Mouse (Mus musculus) hindbrain, embryonic 15.5 days (tissue): ENCODE results near the gene Tmem202. TPM values are rescaled to one million over a fixed set of nuclear protein-coding genes. Genes with fewer than 3 reads are reported as not detected.

Experiments used
- ATAC-seq: fragments of 200-750 bp; cut with Nextera tagmentation; 2 replicates; pipeline ENCODE4 v1.8.0; 2017; ENCODE audit warnings: low read depth, moderate number of reproducible peaks, moderate TSS enrichment; ENCODE audit not compliant: low FRiP score
- H3K27ac ChIP-seq: fragments of 300-500 bp; sonication (generic); replicated peaks from 2 replicates; pipeline ENCODE4 v1.5.1; 2015; ENCODE audit warnings: mild to moderate bottlenecking, inconsistent platforms
- H3K27me3 ChIP-seq: fragments of 300-500 bp; sonication (generic); 2 replicates; pipeline ENCODE4 v1.6.1; 2015; ENCODE audit warnings: control low read depth, inconsistent platforms
- H3K36me3 ChIP-seq: fragments of 300-500 bp; sonication (generic); 2 replicates; pipeline ENCODE4 v1.6.1; 2015; ENCODE audit warnings: control low read depth, inconsistent platforms
- H3K4me1 ChIP-seq: fragments of 300-500 bp; sonication (generic); replicated peaks from 2 replicates; pipeline ENCODE4 v1.6.1; 2015; ENCODE audit warnings: control low read depth, inconsistent platforms
- H3K4me2 ChIP-seq: fragments of 300-500 bp; sonication (generic); 2 replicates; pipeline ENCODE4 v1.6.1; 2015; ENCODE audit warnings: moderate library complexity, mild to moderate bottlenecking, inconsistent platforms
- H3K4me3 ChIP-seq: fragments of 300-500 bp; sonication (generic); 2 replicates; pipeline ENCODE4 v1.5.1; 2015; ENCODE audit warnings: mild to moderate bottlenecking, inconsistent platforms
- H3K9ac ChIP-seq: fragments of 300-500 bp; sonication (generic); 2 replicates; pipeline ENCODE4 v1.6.1; 2015; ENCODE audit warnings: inconsistent platforms
- H3K9me3 ChIP-seq: fragments of 300-500 bp; sonication (generic); 2 replicates; pipeline ENCODE4 v1.6.1; 2016; ENCODE audit warnings: control low read depth, inconsistent platforms
- WGBS: fragments of 180-500 bp; shearing (Covaris S2); methylation state at CpG from one replicate; pipeline ENCODE4 v1.1.7; 2015; 5-methylcytosine and 5-hydroxymethylcytosine counted together
- polyA plus RNA-seq: library from polyadenylated mRNA; unstranded; fragments of >200 nt; fragmentation: Nextera tagmentation; extraction: Ambion mirVana; gene quantifications from 2 replicates; pipeline ENCODE4 v1.2.1, GENCODE M21; 2015

Tmem202 gene
- polyA plus RNA-seq, 1 experiment from 2014 or later, result 1.5 TPM

- peaks cover 12% of the 10 kb centered on the region; the same call in 1 of the 2 replicates for H3K36me3 ChIP-seq
- no peak overlapping the region for H3K27ac ChIP-seq
- H3K27me3 ChIP-seq, result no peaks in the 10 kb centered on the region
- 88% methylated on average over 5 of the region's 5 CpGs for WGBS
- H3K4me3 ChIP-seq, result no peak overlapping the region
- no peak overlapping the region for H3K9ac ChIP-seq
- no peaks in the 10 kb centered on the region for H3K4me1 ChIP-seq
- no peak overlapping the region for H3K4me2 ChIP-seq
- ATAC-seq, result no peak
- H3K9me3 ChIP-seq, result no peaks in the 10 kb centered on the region
These were observed 13.0 kb upstream of the Tmem202 start for GRCm38 (mm10) chr9:59552610-59553009.

GRCm38 (mm10) chr9:59551620-59552031 is 12.0 kb upstream of the Tmem202 start:
- WGBS, result 81% methylated on average over 3 of the region's 3 CpGs
- Histone ChIP-seq H3K4me3 (no peak overlapping the region), H3K9ac (no peak overlapping the region)

DNA sequence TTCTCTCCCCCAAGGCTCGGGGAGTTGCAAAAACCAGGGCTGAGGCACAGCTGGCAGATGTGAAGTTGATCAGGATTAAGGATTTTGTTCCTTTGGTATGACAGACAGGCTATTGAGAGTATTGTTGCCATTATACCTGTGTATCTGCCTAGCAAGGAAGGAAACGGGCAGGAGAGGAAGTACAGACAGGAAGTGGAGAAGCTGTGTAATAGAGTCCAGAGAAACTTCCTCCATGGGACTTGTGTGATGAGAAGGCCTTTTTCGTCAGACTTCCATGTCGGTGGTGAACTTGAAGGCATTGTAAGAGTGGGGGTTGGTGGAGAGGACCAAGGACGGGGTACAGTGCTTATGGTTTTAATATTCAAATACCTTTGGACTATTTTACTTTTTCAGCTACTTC is 11.4 kb upstream of the Tmem202 start:
- Histone ChIP-seq H3K9me3 (no peaks in the 10 kb centered on the region), H3K36me3 (no peaks in the 10 kb centered on the region), H3K4me1 (no peaks in the 10 kb centered on the region), H3K27me3 (no peaks in the 10 kb centered on the region), H3K9ac (no peak overlapping the region), H3K4me2 (no peak overlapping the region), H3K27ac (no peak overlapping the region), H3K4me3 (no peak overlapping the region)
- no peak for ATAC-seq
- WGBS, result 83% methylated on average over 5 of the region's 5 CpGs

More at GRCm38 (mm10) chr9:59551620-59552031, 12.0 kb upstream of the Tmem202 start:
- H3K4me1 ChIP-seq, result no peaks in the 10 kb centered on the region
- H3K27ac ChIP-seq, result no peak overlapping the region
- H3K36me3 ChIP-seq, result peaks cover 3% of the 10 kb centered on the region; the same call in 1 of the 2 replicates
- H3K9me3 ChIP-seq, result no peaks in the 10 kb centered on the region
- no peak for ATAC-seq
- H3K27me3 ChIP-seq, result no peaks in the 10 kb centered on the region
- H3K4me2 ChIP-seq, result no peak overlapping the region

GRCm38 (mm10) chr9:59550077-59550476 is 10.4 kb upstream of the Tmem202 start:
- no peak overlapping the region for H3K4me2 ChIP-seq
- H3K9ac ChIP-seq, result no peak overlapping the region
- H3K36me3 ChIP-seq, result no peaks in the 10 kb centered on the region
- no peaks in the 10 kb centered on the region for H3K4me1 ChIP-seq
- WGBS, result 79% methylated on average over 4 of the region's 4 CpGs
- H3K27me3 ChIP-seq, result no peaks in the 10 kb centered on the region
- no peaks in the 10 kb centered on the region for H3K9me3 ChIP-seq
- ATAC-seq, result no peak
- H3K27ac ChIP-seq, result no peak overlapping the region
- H3K4me3 ChIP-seq, result no peak overlapping the region

DNA sequence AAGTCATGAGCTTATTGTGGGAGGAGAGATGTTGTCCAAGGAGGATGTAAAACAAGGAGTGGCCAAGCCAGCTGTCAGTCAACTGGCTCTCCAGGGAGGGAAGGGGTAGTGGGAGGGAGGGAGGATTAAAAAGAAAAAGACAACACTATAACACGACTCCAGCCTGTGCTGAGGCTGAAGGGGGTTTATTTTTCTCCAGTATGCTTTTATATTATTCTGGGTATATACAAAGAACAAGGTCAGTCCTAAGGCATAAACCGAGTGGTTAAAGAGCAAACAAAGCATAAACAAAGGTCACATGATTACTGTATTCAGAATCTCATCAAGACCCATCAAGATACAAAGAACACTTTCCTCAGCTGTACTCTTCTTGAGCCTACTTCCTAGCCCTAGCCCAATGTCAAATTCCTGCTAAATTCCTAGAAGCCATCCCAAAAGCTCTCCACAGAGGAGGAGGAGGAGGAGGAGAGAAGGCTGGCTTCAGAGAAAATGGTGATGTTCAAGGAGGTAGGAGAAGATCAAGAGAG is 9.4 kb upstream of the Tmem202 start:
- ATAC-seq, result no peak
- H3K27ac ChIP-seq, result no peak overlapping the region
- H3K4me1 ChIP-seq, result no peaks in the 10 kb centered on the region
- no peaks in the 10 kb centered on the region for H3K9me3 ChIP-seq
- no peaks in the 10 kb centered on the region for H3K36me3 ChIP-seq
- no peak overlapping the region for H3K9ac ChIP-seq
- WGBS, result 62% methylated on average over 2 of the region's 2 CpGs
- H3K4me2 ChIP-seq, result no peak overlapping the region
- no peak overlapping the region for H3K4me3 ChIP-seq
- H3K27me3 ChIP-seq, result no peaks in the 10 kb centered on the region

DNA sequence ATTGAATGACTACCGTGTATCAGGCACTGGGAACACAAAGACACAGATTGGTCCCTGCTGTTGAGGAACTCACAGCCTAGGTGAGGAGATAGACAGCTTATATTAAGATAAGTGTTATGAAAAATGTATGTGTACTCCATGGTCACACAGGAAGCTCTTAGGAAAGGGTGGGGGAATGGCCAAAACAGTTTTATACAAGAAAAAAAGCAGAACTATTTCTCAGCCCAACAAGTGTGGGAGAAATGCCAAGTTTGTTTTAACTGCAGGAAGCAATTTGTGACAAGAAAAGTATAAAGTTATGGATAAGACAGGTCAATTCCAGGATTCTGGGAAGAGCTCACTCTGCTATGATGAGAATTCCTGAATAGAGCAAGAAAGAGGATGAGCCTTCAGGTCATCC is 8.2 kb upstream of the Tmem202 start:
- Histone ChIP-seq H3K36me3 (no peaks in the 10 kb centered on the region), H3K9me3 (no peaks in the 10 kb centered on the region), H3K27me3 (no peaks in the 10 kb centered on the region), H3K4me3 (no peak overlapping the region), H3K27ac (no peak overlapping the region), H3K9ac (no peak overlapping the region), H3K4me1 (no peaks in the 10 kb centered on the region), H3K4me2 (no peak overlapping the region)
- 88% methylated on average over 1 of the region's 1 CpGs for WGBS
- ATAC-seq, result no peak

DNA sequence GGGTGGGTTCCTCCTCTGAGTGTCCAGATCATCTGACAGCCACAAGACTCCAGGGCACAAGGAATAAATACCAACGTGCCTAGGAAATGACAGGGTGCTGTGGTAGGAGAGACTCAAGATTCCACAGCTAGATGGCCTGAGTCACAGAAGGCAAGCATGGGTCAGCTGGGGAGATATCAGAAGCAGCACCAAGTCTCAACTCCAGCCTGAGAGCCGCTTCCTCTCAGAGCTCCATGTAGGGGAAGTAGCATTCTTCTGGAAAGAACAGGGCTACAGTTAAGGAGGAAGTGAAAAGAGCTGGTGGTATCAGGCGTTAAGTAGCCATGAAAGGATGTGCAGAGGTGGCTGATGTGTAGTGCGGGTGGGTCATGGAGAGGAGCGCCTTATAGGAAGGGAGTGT is 5.1 kb upstream of the Tmem202 start:
- WGBS, result 90% methylated on average over 5 of the region's 5 CpGs
- no peak for ATAC-seq

GRCm38 (mm10) chr9:59542766-59543324 is 3.2 kb upstream of the Tmem202 start:
- ATAC-seq, result no peak
- Histone ChIP-seq H3K4me2 (no peak overlapping the region), H3K9ac (no peak overlapping the region), H3K27me3 (no peaks in the 10 kb centered on the region), H3K4me3 (no peak overlapping the region), H3K4me1 (peaks cover 27% of the 10 kb centered on the region), H3K27ac (no peak overlapping the region), H3K36me3 (no peaks in the 10 kb centered on the region), H3K9me3 (no peaks in the 10 kb centered on the region)

More for the DNA sequence above, 5.1 kb upstream of the Tmem202 start:
- Histone ChIP-seq H3K4me1 (peaks cover 23% of the 10 kb centered on the region), H3K36me3 (no peaks in the 10 kb centered on the region), H3K4me2 (no peak overlapping the region), H3K27ac (no peak overlapping the region), H3K9ac (no peak overlapping the region), H3K9me3 (no peaks in the 10 kb centered on the region), H3K4me3 (no peak overlapping the region), H3K27me3 (no peaks in the 10 kb centered on the region)

DNA sequence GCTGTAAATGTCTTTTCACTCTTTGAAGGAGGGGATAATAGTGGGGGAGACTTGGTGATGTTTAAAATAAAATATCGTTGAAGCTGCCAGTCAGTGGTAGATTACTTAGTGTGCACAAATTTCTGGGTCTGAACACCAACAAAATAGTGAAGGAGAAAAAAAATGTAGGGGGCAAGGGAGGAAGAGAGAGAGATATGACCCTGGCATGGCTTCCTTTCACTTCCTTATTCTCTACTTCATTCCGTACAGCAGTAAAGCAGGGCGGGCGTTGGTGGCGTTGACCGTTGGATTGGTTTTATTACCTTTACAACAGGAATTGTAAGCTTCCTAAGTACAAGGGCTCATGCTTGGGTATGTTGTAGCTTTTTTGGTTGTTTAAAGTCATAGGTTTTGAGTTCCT is 2.0 kb upstream of the Tmem202 start:
- no peak overlapping the region for H3K9ac ChIP-seq
- no peaks in the 10 kb centered on the region for H3K36me3 ChIP-seq
- no peak for ATAC-seq
- no peak overlapping the region for H3K4me3 ChIP-seq
- no peaks in the 10 kb centered on the region for H3K9me3 ChIP-seq
- peaks cover 27% of the 10 kb centered on the region for H3K4me1 ChIP-seq
- no peak overlapping the region for H3K27ac ChIP-seq
- 98% methylated on average over 6 of the region's 6 CpGs for WGBS
- H3K27me3 ChIP-seq, result no peaks in the 10 kb centered on the region
- H3K4me2 ChIP-seq, result no peak overlapping the region

DNA sequence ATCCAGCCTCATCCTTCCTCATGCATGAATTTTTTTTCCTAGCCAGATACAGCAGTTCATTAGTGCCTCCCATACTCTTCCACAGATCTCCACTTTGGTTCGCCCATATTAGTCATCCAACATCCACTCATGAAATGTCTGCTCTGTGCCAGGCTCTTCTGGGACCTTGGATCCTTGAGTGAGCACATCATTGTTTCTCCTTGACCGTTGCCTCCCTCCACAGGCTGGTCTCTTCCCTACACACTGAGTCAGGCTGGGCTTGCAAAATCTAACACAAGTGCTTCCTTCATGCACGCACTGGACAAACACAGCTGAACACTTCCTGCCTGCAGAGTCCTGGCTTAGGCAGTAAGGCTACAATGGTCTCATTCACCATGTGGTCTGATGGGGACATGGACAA is 2.0 kb downstream of the Tmem202 start:
- Histone ChIP-seq H3K4me1 (peaks cover 25% of the 10 kb centered on the region), H3K27ac (no peak overlapping the region), H3K4me3 (no peak overlapping the region), H3K27me3 (no peaks in the 10 kb centered on the region), H3K4me2 (no peak overlapping the region), H3K9ac (no peak overlapping the region), H3K9me3 (no peaks in the 10 kb centered on the region), H3K36me3 (no peaks in the 10 kb centered on the region)
- WGBS, result 92% methylated on average over 3 of the region's 3 CpGs
- ATAC-seq, result no peak

DNA sequence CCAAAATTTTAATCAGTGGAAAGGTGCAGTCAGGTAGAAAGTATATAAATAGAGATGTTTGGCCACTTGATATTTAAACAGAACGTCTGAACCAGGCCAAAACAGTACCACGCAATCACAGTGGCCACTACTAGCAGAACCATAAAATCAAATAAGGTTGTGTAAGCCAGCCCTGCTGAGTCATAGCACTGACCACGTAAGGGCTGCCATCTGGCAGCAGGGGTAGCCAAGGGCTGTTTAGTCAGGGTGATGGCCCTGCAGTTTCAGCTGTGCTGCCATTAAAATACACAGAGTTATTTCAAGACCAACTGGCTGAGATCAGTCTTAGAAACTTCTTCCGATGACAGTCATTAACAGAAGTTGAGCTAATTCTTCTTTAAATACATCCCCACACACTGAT is 5.8 kb downstream of the Tmem202 start:
- Histone ChIP-seq H3K36me3 (no peaks in the 10 kb centered on the region), H3K9me3 (no peaks in the 10 kb centered on the region), H3K4me2 (no peak overlapping the region), H3K27me3 (no peaks in the 10 kb centered on the region), H3K9ac (no peak overlapping the region), H3K27ac (no peak overlapping the region), H3K4me1 (peaks cover 1% of the 10 kb centered on the region), H3K4me3 (no peak overlapping the region)
- 82% methylated on average over 4 of the region's 4 CpGs for WGBS
- no peak for ATAC-seq

DNA sequence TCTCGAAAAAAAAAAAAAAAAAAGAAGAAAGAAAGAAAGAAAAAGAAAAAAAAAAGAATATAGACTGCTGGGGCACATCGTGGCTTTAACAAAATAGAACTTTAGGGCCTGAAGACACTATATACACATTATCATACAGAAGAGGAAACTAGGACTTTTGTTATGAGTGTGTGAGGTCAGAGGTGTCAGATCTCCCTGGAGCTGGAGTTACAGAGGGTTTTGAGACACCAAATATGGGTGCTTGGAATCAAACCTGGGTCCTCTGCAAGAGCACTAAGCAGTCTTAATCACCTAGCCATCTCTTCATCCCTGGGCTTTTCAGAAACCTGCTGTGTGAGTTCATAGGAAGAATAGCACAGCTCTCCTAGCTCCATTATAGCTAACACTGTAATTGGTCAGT is 6.2 kb downstream of the Tmem202 start:
- no peak for ATAC-seq
- H3K9me3 ChIP-seq, result no peaks in the 10 kb centered on the region
- H3K4me2 ChIP-seq, result no peak overlapping the region
- 86% methylated on average over 2 of the region's 2 CpGs for WGBS
- H3K4me3 ChIP-seq, result no peak overlapping the region
- H3K36me3 ChIP-seq, result no peaks in the 10 kb centered on the region
- no peaks in the 10 kb centered on the region for H3K4me1 ChIP-seq
- no peaks in the 10 kb centered on the region for H3K27me3 ChIP-seq
- H3K9ac ChIP-seq, result no peak overlapping the region
- H3K27ac ChIP-seq, result no peak overlapping the region

DNA sequence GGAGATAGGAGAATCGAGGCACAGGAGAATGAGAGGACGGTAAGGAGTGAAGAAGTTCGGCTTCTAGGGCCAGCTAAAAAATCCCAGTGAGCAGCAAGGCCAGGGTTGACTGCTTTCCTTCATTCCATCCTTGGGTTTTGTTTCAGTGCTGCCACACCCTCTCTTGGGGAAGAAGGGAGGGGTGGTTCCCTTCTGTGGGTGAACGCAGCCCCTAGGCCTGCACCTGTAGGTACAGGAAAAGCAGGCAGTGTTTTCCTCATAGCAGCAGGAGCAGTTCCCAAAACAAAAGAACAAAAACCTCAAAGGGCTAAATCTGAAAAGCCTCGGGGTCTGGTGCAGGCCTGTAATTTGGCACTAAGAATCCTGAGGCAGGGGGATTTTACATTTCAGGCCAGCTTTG is 8.0 kb downstream of the Tmem202 start:
- WGBS, result 36% methylated on average over 5 of the region's 5 CpGs
- Histone ChIP-seq H3K4me3 (no peak overlapping the region), H3K36me3 (no peaks in the 10 kb centered on the region), H3K4me2 (no peak overlapping the region), H3K27me3 (no peaks in the 10 kb centered on the region), H3K4me1 (no peaks in the 10 kb centered on the region), H3K9me3 (no peaks in the 10 kb centered on the region), H3K9ac (no peak overlapping the region), H3K27ac (no peak overlapping the region)
- ATAC-seq, result no peak
